Mouse (Mus musculus) testis, adult 2 months (tissue): Measurements from ENCODE around the gene Tesmin.

Experiments
- CTCF ChIP-seq: fragments of 200-500 bp; IDR thresholded peaks from 2 replicates; pipeline ENCODE4 v1.5.1; 2012; ENCODE audit warnings: low read depth, mild to moderate bottlenecking, inconsistent platforms, low read length, moderate library complexity; ENCODE audit not compliant: control insufficient read depth, insufficient read depth, insufficient replicate concordance
- POLR2A ChIP-seq: fragments of 200-500 bp; IDR thresholded peaks from 2 replicates; pipeline ENCODE4 v1.6.1; 2012; ENCODE audit warnings: low read depth, mild to moderate bottlenecking, inconsistent platforms, low read length, moderate library complexity; ENCODE audit not compliant: control insufficient read depth

DNA sequence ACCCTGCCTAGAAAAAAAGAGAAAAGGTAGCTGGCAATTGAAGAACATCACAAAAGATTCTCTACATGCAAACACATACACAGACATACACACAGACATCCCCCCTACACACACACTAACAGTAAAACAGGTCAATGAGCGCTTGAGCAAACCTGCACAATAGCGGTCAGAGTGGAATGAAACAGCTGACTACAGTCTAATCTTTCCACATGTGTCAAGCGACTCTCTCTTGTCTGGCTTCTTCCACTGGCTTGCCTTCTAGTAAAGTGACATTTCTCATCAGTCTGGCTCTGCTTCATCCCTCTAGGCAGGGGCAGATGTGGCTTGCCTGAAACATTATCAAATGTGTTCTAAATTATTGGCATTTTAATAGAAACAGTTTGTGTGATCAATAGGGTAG lies 5.6 kb downstream of the Tesmin start:
- TF ChIP-seq CTCF (no peak), POLR2A (no peak)
